Mouse (Mus musculus): ENCODE results near the gene Auts2. TPM values are rescaled to one million over a fixed set of nuclear protein-coding genes. Genes with fewer than 3 reads are reported as not detected.

The Auts2 gene
- polyA plus RNA-seq, 1 experiment from 2014 or later: 34.5 TPM

DNA sequence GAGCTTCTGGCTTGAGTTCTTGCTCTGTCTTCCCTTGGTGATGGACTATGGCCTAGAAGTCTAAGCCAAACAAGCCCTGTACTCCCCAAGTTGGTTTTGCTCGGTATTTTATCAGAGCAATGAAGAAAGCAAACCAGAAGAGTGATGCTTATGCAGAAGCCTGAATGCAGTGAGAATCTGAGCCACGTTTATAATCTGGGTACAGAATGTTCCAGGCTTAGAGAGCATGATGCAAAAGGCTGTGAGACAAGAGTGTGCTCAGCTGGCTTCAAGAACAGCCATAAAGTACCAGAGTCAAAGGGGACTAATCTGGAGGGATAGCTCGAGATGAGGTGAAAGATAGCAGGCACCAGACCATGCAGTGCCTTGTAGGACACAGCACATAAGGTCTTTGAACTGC, 205.5 kb downstream of the Auts2 start:
- peaks cover 35% of the 10 kb centered on the region for H3K4me1 ChIP-seq (ENCODE audit: control insufficient read depth, insufficient read depth, low read length)
- WGBS: 85% methylated on average over 3 of the region's 3 CpGs
- no peaks in the 10 kb centered on the region for H3K9me3 ChIP-seq (replicated peaks; ENCODE audit: control insufficient read depth, low read length)
- no peak for ATAC-seq
- no peak overlapping the region for H3K4me2 ChIP-seq (ENCODE audit: low read length)
- H3K36me3 ChIP-seq (ENCODE audit: control insufficient read depth, insufficient read depth, low read length): no peaks in the 10 kb centered on the region
- no peak overlapping the region for H3K27ac ChIP-seq (ENCODE audit: low read depth, low read length)
- H3K4me3 ChIP-seq (ENCODE audit: low read depth, low read length): no peak overlapping the region
- no peaks in the 10 kb centered on the region for H3K27me3 ChIP-seq (replicated peaks; ENCODE audit: control insufficient read depth, insufficient read depth, low read length)
- no peak for DNase-seq (ENCODE audit: low spot score)
- H3K9ac ChIP-seq (ENCODE audit: low read length): no peak overlapping the region

DNA sequence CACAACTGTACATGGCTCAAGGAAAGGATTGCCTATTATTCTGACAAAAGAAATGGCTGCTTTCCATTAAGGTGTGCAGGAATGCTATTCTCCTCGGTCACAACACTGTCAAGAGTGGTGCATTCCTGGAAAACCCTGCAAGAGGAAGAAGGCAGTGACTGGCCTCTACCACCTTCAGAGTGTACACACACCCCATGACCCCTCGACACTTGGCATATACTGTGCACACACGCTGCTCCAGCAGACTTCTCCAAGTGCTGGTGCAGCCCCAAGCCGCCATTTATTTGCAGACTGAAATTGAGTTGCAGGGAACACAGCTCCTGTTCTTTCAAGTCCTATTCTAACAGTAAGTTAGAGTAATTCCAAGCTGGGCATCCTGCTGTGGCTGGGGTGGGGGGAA, 207.4 kb downstream of the Auts2 start:
- no peak overlapping the region for H3K9ac ChIP-seq (ENCODE audit: low read length)
- DNase-seq (ENCODE audit: low spot score) (no peak), ATAC-seq (no peak)
- H3K4me2 ChIP-seq (ENCODE audit: low read length): no peak overlapping the region
- H3K4me1 ChIP-seq (ENCODE audit: control insufficient read depth, insufficient read depth, low read length): peaks cover 47% of the 10 kb centered on the region
- no peaks in the 10 kb centered on the region for H3K36me3 ChIP-seq (ENCODE audit: control insufficient read depth, insufficient read depth, low read length)
- WGBS: 84% methylated on average over 4 of the region's 4 CpGs
- H3K27ac ChIP-seq (ENCODE audit: low read depth, low read length): 0 out of 2 replicates have a peak overlapping the region, but pooled peaks have one; percentile 17
- no peaks in the 10 kb centered on the region for H3K9me3 ChIP-seq (replicated peaks; ENCODE audit: control insufficient read depth, low read length)
- H3K27me3 ChIP-seq (replicated peaks; ENCODE audit: control insufficient read depth, insufficient read depth, low read length): no peaks in the 10 kb centered on the region
- H3K4me3 ChIP-seq (ENCODE audit: low read depth, low read length): no peak overlapping the region

DNA sequence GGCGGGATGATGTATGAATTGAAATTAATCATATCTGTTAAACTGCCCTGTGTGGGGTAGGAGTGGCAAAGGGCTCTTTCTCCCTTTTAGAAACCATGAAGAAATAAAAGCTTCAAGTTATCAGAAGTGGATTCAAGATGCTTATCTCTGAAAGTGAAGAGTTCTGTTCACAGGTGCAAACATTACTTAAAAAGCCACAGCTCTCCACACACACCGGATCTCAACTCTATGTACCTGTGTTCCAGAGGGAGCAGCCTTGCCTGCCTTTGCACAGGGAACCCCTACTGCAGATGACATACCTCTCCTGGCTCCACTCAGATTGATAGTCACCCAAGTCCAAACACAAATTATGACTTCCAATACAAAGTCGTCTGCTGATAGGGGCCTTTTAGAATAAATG, 208.3 kb downstream of the Auts2 start:
- Histone ChIP-seq H3K4me3 (ENCODE audit: low read depth, low read length) (no peak overlapping the region), H3K27me3 (replicated peaks; ENCODE audit: control insufficient read depth, insufficient read depth, low read length) (no peaks in the 10 kb centered on the region), H3K4me1 (ENCODE audit: control insufficient read depth, insufficient read depth, low read length) (peaks cover 49% of the 10 kb centered on the region), H3K36me3 (ENCODE audit: control insufficient read depth, insufficient read depth, low read length) (no peaks in the 10 kb centered on the region), H3K9ac (ENCODE audit: low read length) (no peak overlapping the region), H3K9me3 (replicated peaks; ENCODE audit: control insufficient read depth, low read length) (no peaks in the 10 kb centered on the region), H3K4me2 (ENCODE audit: low read length) (no peak overlapping the region), H3K27ac (ENCODE audit: low read depth, low read length) (no peak overlapping the region)
- DNase-seq (ENCODE audit: low spot score): no peak
- 73% methylated on average over 3 of the region's 3 CpGs for WGBS
- ATAC-seq: no peak

DNA sequence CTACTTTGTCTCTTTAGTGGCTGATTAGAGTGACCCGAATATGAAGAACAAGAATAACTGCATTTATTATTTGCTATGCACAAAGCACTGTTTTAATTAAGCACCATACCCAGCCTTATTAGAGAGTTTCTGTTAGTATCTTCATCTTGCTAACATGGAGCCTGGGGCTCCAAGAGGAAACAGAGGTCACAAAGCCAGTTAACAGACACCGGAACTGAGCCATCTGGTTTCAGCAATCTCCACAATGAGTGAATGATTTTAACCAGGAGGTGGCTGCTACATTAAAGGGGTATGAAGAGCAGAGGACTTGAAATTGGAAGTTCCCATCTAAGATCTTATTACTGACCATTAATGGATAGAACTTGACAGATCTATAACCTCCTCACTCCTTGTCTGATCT, 209.4 kb downstream of the Auts2 start:
- Histone ChIP-seq H3K9ac (ENCODE audit: low read length) (no peak overlapping the region), H3K4me3 (ENCODE audit: low read depth, low read length) (no peak overlapping the region), H3K27me3 (replicated peaks; ENCODE audit: control insufficient read depth, insufficient read depth, low read length) (no peaks in the 10 kb centered on the region), H3K4me2 (ENCODE audit: low read length) (no peak overlapping the region), H3K9me3 (replicated peaks; ENCODE audit: control insufficient read depth, low read length) (no peaks in the 10 kb centered on the region), H3K4me1 (ENCODE audit: control insufficient read depth, insufficient read depth, low read length) (peaks cover 46% of the 10 kb centered on the region), H3K36me3 (ENCODE audit: control insufficient read depth, insufficient read depth, low read length) (no peaks in the 10 kb centered on the region), H3K27ac (ENCODE audit: low read depth, low read length) (no peak overlapping the region)
- 47% methylated on average over 2 of the region's 2 CpGs for WGBS
- DNase-seq (ENCODE audit: low spot score): no peak
- no peak for ATAC-seq

DNA sequence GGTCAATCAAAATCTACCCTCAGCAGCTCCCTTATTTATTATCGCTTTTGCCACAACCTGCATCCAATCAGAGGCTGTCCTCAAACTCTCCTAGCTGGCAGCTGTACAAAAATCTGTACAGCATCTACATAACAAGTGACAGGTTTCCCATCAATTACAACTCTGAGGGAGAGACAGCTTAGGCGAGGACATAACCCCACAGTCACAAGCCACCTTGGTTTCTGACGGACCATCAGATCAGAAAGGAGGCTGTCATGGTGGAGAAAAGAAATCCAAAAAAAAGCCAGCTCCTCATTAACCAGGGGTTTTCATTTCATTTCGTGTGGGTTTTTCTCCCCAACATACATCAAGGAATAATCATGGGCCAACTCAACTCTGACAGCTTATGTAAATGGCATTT, 210.6 kb downstream of the Auts2 start:
- Histone ChIP-seq H3K9me3 (replicated peaks; ENCODE audit: control insufficient read depth, low read length) (no peaks in the 10 kb centered on the region), H3K4me1 (ENCODE audit: control insufficient read depth, insufficient read depth, low read length) (peaks cover 46% of the 10 kb centered on the region), H3K4me2 (ENCODE audit: low read length) (no peak overlapping the region), H3K36me3 (ENCODE audit: control insufficient read depth, insufficient read depth, low read length) (no peaks in the 10 kb centered on the region), H3K27me3 (replicated peaks; ENCODE audit: control insufficient read depth, insufficient read depth, low read length) (no peaks in the 10 kb centered on the region), H3K9ac (ENCODE audit: low read length) (no peak overlapping the region), H3K4me3 (ENCODE audit: low read depth, low read length) (no peak overlapping the region), H3K27ac (ENCODE audit: low read depth, low read length) (no peak overlapping the region)
- 13% methylated on average over 4 of the region's 4 CpGs for WGBS
- DNase-seq (ENCODE audit: low spot score) (peak; percentile 40), ATAC-seq (no peak)

DNA sequence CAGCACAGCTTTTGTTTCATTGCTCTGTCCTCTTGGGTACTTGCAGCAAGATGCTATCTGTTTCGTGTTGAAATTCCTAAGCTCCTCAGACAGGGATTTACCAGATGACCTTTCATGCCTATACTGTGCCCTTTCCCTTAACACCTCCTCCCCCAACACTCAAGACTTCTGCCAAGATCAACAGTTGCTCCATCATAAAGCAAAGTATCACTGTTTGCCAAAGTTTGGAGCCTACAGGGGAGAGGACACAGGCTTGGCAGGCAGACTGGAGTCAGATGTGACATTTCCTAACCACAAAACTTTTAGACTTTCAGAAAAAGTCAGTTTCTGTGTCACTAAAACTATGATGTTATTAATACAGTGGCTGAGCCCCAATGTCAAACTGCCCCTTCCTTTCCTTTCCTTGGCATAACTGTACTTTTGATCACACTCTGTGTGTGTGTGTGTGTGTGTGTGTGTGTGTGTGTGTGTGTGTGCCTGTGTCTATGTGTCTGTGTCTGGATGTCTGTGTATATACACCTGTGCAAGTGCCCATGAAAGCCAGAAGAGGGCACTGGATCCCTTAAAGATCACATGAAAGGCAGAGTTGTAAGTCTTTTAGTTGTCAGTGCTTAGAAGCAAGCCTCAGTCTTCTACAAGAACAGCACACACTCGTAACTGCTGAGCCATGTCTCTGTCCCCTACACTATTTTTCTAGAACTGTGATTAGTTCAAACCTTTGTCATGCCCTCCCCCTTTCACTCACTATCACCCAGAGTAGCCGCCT, 213.8 kb downstream of the Auts2 start:
- H3K36me3 ChIP-seq (ENCODE audit: control insufficient read depth, insufficient read depth, low read length): no peaks in the 10 kb centered on the region
- DNase-seq (ENCODE audit: low spot score): peak; percentile 28
- no peak for ATAC-seq
- no peaks in the 10 kb centered on the region for H3K27me3 ChIP-seq (replicated peaks; ENCODE audit: control insufficient read depth, insufficient read depth, low read length)
- H3K9ac ChIP-seq (ENCODE audit: low read length): no peak overlapping the region
- WGBS: 37% methylated on average over 3 of the region's 3 CpGs
- H3K4me3 ChIP-seq (ENCODE audit: low read depth, low read length): no peak overlapping the region
- no peak overlapping the region for H3K27ac ChIP-seq (ENCODE audit: low read depth, low read length)
- no peak overlapping the region for H3K4me2 ChIP-seq (ENCODE audit: low read length)
- no peaks in the 10 kb centered on the region for H3K9me3 ChIP-seq (replicated peaks; ENCODE audit: control insufficient read depth, low read length)
- peaks cover 45% of the 10 kb centered on the region for H3K4me1 ChIP-seq (ENCODE audit: control insufficient read depth, insufficient read depth, low read length)

DNA sequence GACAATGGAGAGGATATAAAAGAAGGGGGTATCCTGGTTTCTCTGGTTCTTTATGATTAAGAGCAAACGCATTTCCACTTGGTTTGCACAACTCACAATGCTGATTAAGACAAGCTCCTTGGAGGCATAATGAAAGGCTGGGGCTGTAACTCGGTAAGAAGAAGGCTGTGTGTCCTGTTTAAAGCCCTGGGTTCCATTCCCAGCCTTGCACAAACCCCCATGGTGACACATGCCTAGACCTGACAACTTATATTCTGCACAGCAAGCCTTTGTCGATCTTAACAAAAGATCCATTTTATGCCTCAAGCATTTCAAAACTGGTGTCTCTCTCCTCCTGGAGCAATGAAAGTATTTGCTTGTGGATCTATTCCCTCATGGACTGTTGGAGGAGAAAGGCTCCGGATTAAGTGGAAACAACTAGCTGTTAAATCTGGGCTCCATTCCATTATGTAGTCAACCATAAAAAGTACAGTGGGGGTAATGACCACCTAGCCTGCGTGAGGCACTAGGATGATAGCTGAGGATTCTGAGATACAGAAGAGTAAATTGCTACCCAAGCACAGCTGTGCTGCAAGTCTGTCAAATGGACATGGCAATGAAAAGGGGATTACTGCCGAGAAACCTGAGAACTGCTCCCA, 218.8 kb downstream of the Auts2 start:
- Histone ChIP-seq H3K9ac (ENCODE audit: low read length) (no peak overlapping the region), H3K9me3 (replicated peaks; ENCODE audit: control insufficient read depth, low read length) (no peaks in the 10 kb centered on the region), H3K4me2 (ENCODE audit: low read length) (no peak overlapping the region), H3K27ac (ENCODE audit: low read depth, low read length) (peak overlapping the region; percentile 3; the same call in 1 of the 2 replicates), H3K4me1 (ENCODE audit: control insufficient read depth, insufficient read depth, low read length) (peaks cover 49% of the 10 kb centered on the region), H3K27me3 (replicated peaks; ENCODE audit: control insufficient read depth, insufficient read depth, low read length) (no peaks in the 10 kb centered on the region), H3K36me3 (ENCODE audit: control insufficient read depth, insufficient read depth, low read length) (no peaks in the 10 kb centered on the region), H3K4me3 (ENCODE audit: low read depth, low read length) (no peak overlapping the region)
- WGBS: 4% methylated on average over 6 of the region's 6 CpGs
- DNase-seq (ENCODE audit: low spot score): peak; percentile 73
- peak; percentile 55 for ATAC-seq

DNA sequence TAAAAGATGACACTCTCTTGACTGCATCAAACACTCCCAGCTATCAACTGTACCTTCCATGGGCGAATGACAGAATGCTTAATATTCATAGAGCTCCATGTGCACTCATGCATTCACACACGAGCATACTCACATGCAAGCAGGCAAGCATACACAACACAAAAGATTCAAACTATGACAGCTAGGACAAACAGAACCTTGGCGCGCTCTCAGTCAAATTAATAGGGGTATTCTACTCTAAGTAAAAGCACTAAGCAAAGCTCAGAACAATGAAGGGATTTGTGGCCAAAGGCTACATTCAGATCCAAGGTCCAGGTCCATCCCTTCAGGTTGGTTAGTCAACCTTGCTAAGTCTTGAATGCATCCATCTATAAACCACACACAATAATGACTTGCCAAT, 219.5 kb downstream of the Auts2 start:
- Histone ChIP-seq H3K9me3 (replicated peaks; ENCODE audit: control insufficient read depth, low read length) (no peaks in the 10 kb centered on the region), H3K27ac (ENCODE audit: low read depth, low read length) (0 out of 2 replicates have a peak overlapping the region, but pooled peaks have one; percentile 3), H3K9ac (ENCODE audit: low read length) (no peak overlapping the region), H3K4me3 (ENCODE audit: low read depth, low read length) (no peak overlapping the region), H3K36me3 (ENCODE audit: control insufficient read depth, insufficient read depth, low read length) (no peaks in the 10 kb centered on the region), H3K4me1 (ENCODE audit: control insufficient read depth, insufficient read depth, low read length) (peaks cover 49% of the 10 kb centered on the region), H3K4me2 (ENCODE audit: low read length) (no peak overlapping the region), H3K27me3 (replicated peaks; ENCODE audit: control insufficient read depth, insufficient read depth, low read length) (no peaks in the 10 kb centered on the region)
- 2% methylated on average over 4 of the region's 4 CpGs for WGBS
- peak; percentile 62 for ATAC-seq
- peak; percentile 66 for DNase-seq (ENCODE audit: low spot score)

DNA sequence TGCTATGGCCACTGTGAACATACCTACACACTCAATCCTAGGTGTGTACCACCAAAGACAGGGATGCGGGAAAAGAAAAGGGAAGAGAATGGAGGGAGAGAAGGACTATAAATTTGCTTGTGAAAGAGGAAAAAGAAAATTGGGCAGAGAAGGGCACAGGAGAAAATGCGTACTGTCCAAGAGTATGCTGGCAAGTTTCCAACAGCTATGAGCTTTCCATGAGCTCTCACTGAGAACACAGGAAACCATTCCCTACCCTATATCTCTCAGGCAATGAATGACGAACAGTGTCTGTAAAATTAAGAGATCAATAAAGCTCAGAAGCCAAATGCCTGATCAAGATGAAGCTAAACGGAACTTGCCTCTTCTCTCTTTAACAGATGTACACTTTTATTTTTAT, 220.2 kb downstream of the Auts2 start:
- H3K4me3 ChIP-seq (ENCODE audit: low read depth, low read length): no peak overlapping the region
- DNase-seq (ENCODE audit: low spot score): peak; percentile 39
- H3K36me3 ChIP-seq (ENCODE audit: control insufficient read depth, insufficient read depth, low read length): no peaks in the 10 kb centered on the region
- H3K9ac ChIP-seq (ENCODE audit: low read length): no peak overlapping the region
- no peak overlapping the region for H3K27ac ChIP-seq (ENCODE audit: low read depth, low read length)
- H3K4me2 ChIP-seq (ENCODE audit: low read length): no peak overlapping the region
- no peaks in the 10 kb centered on the region for H3K27me3 ChIP-seq (replicated peaks; ENCODE audit: control insufficient read depth, insufficient read depth, low read length)
- no peaks in the 10 kb centered on the region for H3K9me3 ChIP-seq (replicated peaks; ENCODE audit: control insufficient read depth, low read length)
- no peak for ATAC-seq
- peaks cover 49% of the 10 kb centered on the region for H3K4me1 ChIP-seq (ENCODE audit: control insufficient read depth, insufficient read depth, low read length)
- WGBS: 48% methylated on average over 4 of the region's 4 CpGs
